Mouse (Mus musculus) megakaryocyte, embryonic 14.5 days (primary cell): ENCODE data around the gene Olfr1417.

Experiments
- FLI1 ChIP-seq: IDR thresholded peaks from 2 replicates; pipeline ENCODE4 v1.6.1; 2012; ENCODE audit warnings: low read length, inconsistent platforms, mixed read lengths
- GATA1 ChIP-seq: IDR thresholded peaks from 3 replicates; pipeline ENCODE4 v1.6.1; 2012; ENCODE audit warnings: mixed read lengths, low read length, inconsistent platforms, borderline replicate concordance

DNA sequence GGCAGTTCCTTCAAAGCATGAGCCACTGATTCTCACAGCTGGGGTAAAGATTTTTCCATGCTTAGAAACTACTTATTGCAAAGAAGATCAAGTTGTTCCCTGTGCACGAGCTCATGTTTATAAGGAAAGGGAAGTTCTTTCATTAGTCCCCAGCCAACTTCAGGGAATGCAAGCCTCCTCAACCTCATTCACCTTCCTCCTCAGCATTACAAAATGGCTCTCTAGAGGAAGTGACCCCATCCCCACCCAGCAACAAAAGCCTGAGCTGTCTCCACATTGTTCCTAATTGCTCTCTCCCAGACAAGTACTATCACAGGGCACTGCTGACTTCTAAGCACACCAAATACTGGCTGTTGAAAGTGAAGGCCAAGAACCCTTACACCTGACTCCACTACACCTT is 34.6 kb downstream of the Olfr1417 start:
- TF ChIP-seq FLI1 (no peak), GATA1 (no peak)
